13 mouse cellular contexts compared by ENCODE assay signal in genomic region chr19:12484210-12484609, GRCm38 (mm10). TPM values are rescaled to one million over a fixed set of nuclear protein-coding genes. Genes with fewer than 3 reads are reported as not detected.
DNase-seq lines count a peak whose midpoint lies in the region; ATAC-seq lines count a peak whose summit lies in the region.
"Had no signal": no experiment of that assay in that cellular context is flagged by ENCODE, and none has a peak within 500 bp of the region (broad histone marks: within the 10 kb centered on the region; RNA-seq: fewer than 3 reads in every experiment).

No protein-coding gene starts in this region.

- no peaks in the 10 kb centered on the region for H3K9me3 ChIP-seq in heart, embryonic 15.5 days (replicated peaks)
- no peaks in the 10 kb centered on the region for H3K9me3 ChIP-seq in heart, embryonic 12.5 days (replicated peaks)
- no peaks in the 10 kb centered on the region for H3K9me3 ChIP-seq in lung, embryonic 15.5 days
- H3K9me3 ChIP-seq: limb, embryonic 15.5 days; midbrain, embryonic 12.5 days had no signal

- WGBS in heart, embryonic 15.5 days = 66% methylated on average over 4 of the region's 4 CpGs
- WGBS in heart, embryonic 12.5 days = 69% methylated on average over 4 of the region's 4 CpGs
- WGBS in lung, embryonic 15.5 days = 61% methylated on average over 4 of the region's 4 CpGs

- H3K27ac ChIP-seq in heart, embryonic 15.5 days = peak overlapping the region; percentile 20; the same call in 1 of the 2 replicates
- no peak overlapping the region for H3K27ac ChIP-seq in heart, embryonic 12.5 days (ENCODE audit: poor library complexity, severe bottlenecking)
- H3K27ac ChIP-seq in lung, embryonic 15.5 days = peak overlapping the region; percentile 70
- H3K27ac ChIP-seq in brown adipose tissue, adult 24 weeks (replicated peaks; ENCODE audit: low read depth, low read length) = peak overlapping the region; percentile 73
- H3K27ac ChIP-seq: limb, embryonic 15.5 days; midbrain, embryonic 12.5 days had no signal

- H3K4me2 ChIP-seq in heart, embryonic 15.5 days = no peak overlapping the region
- no peak overlapping the region for H3K4me2 ChIP-seq in heart, embryonic 12.5 days
- no peak overlapping the region for H3K4me2 ChIP-seq in lung, embryonic 15.5 days
- H3K4me2 ChIP-seq: limb, embryonic 15.5 days; midbrain, embryonic 12.5 days had no signal

- DNase-seq in lung, postnatal 25 days (ENCODE audit: low spot score) = no peak
- peak; percentile 42 to 63 for DNase-seq in kidney, postnatal 25 days
- no peak for DNase-seq in urinary bladder, postnatal 25 days (ENCODE audit: low spot score)
- no peak for DNase-seq in right cerebral cortex, postnatal 4 days
- DNase-seq: cerebellum, postnatal 25 days; layer of hippocampus, adult 9-11 months had no signal

- no peak for ATAC-seq in heart, embryonic 15.5 days (replicated peaks; ENCODE audit: insufficient number of reproducible peaks, insufficient read depth, low FRiP score, low read depth)
- ATAC-seq in heart, embryonic 12.5 days (ENCODE audit: insufficient number of reproducible peaks, low FRiP score) = no peak
- no peak for ATAC-seq in lung, embryonic 15.5 days (ENCODE audit: borderline replicate concordance, extremely low read depth, low FRiP score, low TSS enrichment)

- no peak overlapping the region for H3K4me3 ChIP-seq in heart, embryonic 15.5 days
- H3K4me3 ChIP-seq in heart, embryonic 12.5 days = no peak overlapping the region
- H3K4me3 ChIP-seq in lung, embryonic 15.5 days = no peak overlapping the region
- H3K4me3 ChIP-seq in brown adipose tissue, adult 24 weeks (ENCODE audit: insufficient read depth, low read depth, low read length) = no peak overlapping the region
- H3K4me3 ChIP-seq: limb, embryonic 15.5 days; midbrain, embryonic 12.5 days had no signal

- H3K9ac ChIP-seq in heart, embryonic 15.5 days = no peak overlapping the region
- H3K9ac ChIP-seq in heart, embryonic 12.5 days = no peak overlapping the region
- H3K9ac ChIP-seq in lung, embryonic 15.5 days = no peak overlapping the region
- H3K9ac ChIP-seq: limb, embryonic 15.5 days; midbrain, embryonic 12.5 days had no signal

- H3K4me1 ChIP-seq in heart, embryonic 15.5 days (replicated peaks) = peaks cover 27% of the 10 kb centered on the region
- H3K4me1 ChIP-seq in heart, embryonic 12.5 days (replicated peaks) = peaks cover 19% of the 10 kb centered on the region
- peaks cover 50% of the 10 kb centered on the region for H3K4me1 ChIP-seq in lung, embryonic 15.5 days
- H3K4me1 ChIP-seq in brown adipose tissue, adult 24 weeks (ENCODE audit: control insufficient read depth, insufficient read depth, insufficient read length, low read length) = peaks cover 42% of the 10 kb centered on the region

- no peaks in the 10 kb centered on the region for H3K36me3 ChIP-seq in heart, embryonic 15.5 days
- H3K36me3 ChIP-seq in heart, embryonic 12.5 days = no peaks in the 10 kb centered on the region
- H3K36me3 ChIP-seq in lung, embryonic 15.5 days = peaks cover 35% of the 10 kb centered on the region

- H3K27me3 ChIP-seq in heart, embryonic 15.5 days = no peaks in the 10 kb centered on the region
- no peaks in the 10 kb centered on the region for H3K27me3 ChIP-seq in heart, embryonic 12.5 days (replicated peaks)
- no peaks in the 10 kb centered on the region for H3K27me3 ChIP-seq in lung, embryonic 15.5 days
- H3K27me3 ChIP-seq: limb, embryonic 15.5 days; midbrain, embryonic 12.5 days had no signal

RNA-seq across cellular contexts. Expression of gene Dtx4, which starts 17.0 kb away (rescaled TPM):
- 2.5 and 4.5 TPM in 2 replicates for polyA plus RNA-seq in heart, embryonic 15.5 days (2015; fragmentation: Nextera tagmentation; extraction: Ambion mirVana)
- 1.4 and 1.7 TPM in 2 replicates for polyA plus RNA-seq in heart, embryonic 12.5 days (2016; fragmentation: Nextera tagmentation; extraction: Ambion mirVana)
- 16.1 and 16.5 TPM in 2 replicates for polyA plus RNA-seq in lung, embryonic 15.5 days (2015; fragmentation: Nextera tagmentation; extraction: Ambion mirVana)
- 8.0 and 8.5 TPM in 2 replicates for polyA plus RNA-seq in brown adipose tissue, adult 24 weeks (2012; ENCODE audit: insufficient read depth, insufficient read length, missing spikeins)

RNA-seq across cellular contexts. Expression of gene Mpeg1, which starts 23.6 kb away (rescaled TPM):
- 0.54 and 0.72 TPM in 2 replicates for polyA plus RNA-seq in heart, embryonic 15.5 days (2015; fragmentation: Nextera tagmentation; extraction: Ambion mirVana)
- polyA plus RNA-seq in heart, embryonic 12.5 days (2016; fragmentation: Nextera tagmentation; extraction: Ambion mirVana) = 0.06 and 0.18 TPM in 2 replicates
- polyA plus RNA-seq in lung, embryonic 15.5 days (2015; fragmentation: Nextera tagmentation; extraction: Ambion mirVana) = 0.67 and 1.0 TPM in 2 replicates
- polyA plus RNA-seq in brown adipose tissue, adult 24 weeks (2012; ENCODE audit: insufficient read depth, insufficient read length, missing spikeins) = 6.3 and 7.9 TPM in 2 replicates

RNA-seq across cellular contexts. Expression of gene Pfpl, which starts 56.5 kb away (rescaled TPM):
- not detected in 2 replicates for polyA plus RNA-seq in heart, embryonic 15.5 days (2015; fragmentation: Nextera tagmentation; extraction: Ambion mirVana)
- not detected in 2 replicates for polyA plus RNA-seq in heart, embryonic 12.5 days (2016; fragmentation: Nextera tagmentation; extraction: Ambion mirVana)
- polyA plus RNA-seq in lung, embryonic 15.5 days (2015; fragmentation: Nextera tagmentation; extraction: Ambion mirVana) = not detected in 2 replicates
- not detected in 2 replicates for polyA plus RNA-seq in brown adipose tissue, adult 24 weeks (2012; ENCODE audit: insufficient read depth, insufficient read length, missing spikeins)
- polyA plus RNA-seq: limb, embryonic 15.5 days; midbrain, embryonic 12.5 days; spleen, adult 2 months had no signal

Comparison
In these comparisons a context has a peak if more than half of its experiments do, and no peak if none do; other contexts are left out.
1. DNase-seq: peak in kidney, postnatal 25 days (2 of 2); none in lung, postnatal 25 days (single experiment), urinary bladder, postnatal 25 days (single experiment) and right cerebral cortex, postnatal 4 days (single experiment).